Mouse (Mus musculus) gastrocnemius, adult 8-10 months (tissue): ENCODE measurements around the gene Rnpep. TPM values are rescaled to one million over a fixed set of nuclear protein-coding genes. Genes with fewer than 3 reads are reported as not detected.

Experiments
- total RNA-seq, 4 experiments: library from RNA; stranded (reverse); gene quantifications; 2 replicates each; pipeline ENCODE4 v1.2.4; 2022

Gene Rnpep
- total RNA-seq, 4 experiments from 2014 or later: 12.6 to 15.4 (median 13.5) TPM

Other genes starting within 250 kb of the Rnpep start
- under 1 TPM; 0.11 to 0.19 (median 0.17) TPM for gene Lgr6, start 178.8 kb downstream of the Rnpep start, total RNA-seq
- gene Ptpn7, start 151.4 kb downstream of the Rnpep start, total RNA-seq: under 1 TPM; 0.12 to 0.22 (median 0.15) TPM
- 10 to 100 TPM; 16.6 to 19.3 (median 18.0) TPM for gene Arl8a, start 137.3 kb downstream of the Rnpep start, total RNA-seq
- gene Gpr37l1, start 116.4 kb downstream of the Rnpep start, total RNA-seq: under 1 TPM; 0.15 to 0.36 (median 0.27) TPM
- 1 to 10 TPM in 1 of 4 experiments, under 1 TPM in 3; 0.20 to 1.2 (median 0.58) TPM for gene Elf3, start 25.5 kb downstream of the Rnpep start, total RNA-seq
- gene Timm17a, start 29.7 kb upstream of the Rnpep start, total RNA-seq: 100 to 1,000 TPM; 246 to 345 (median 298) TPM
- 1 to 10 TPM; 2.9 to 4.8 (median 3.5) TPM for gene Lmod1, start 40.7 kb upstream of the Rnpep start, total RNA-seq
- 100 to 1,000 TPM; 128 to 167 (median 156) TPM for gene Shisa4, start 91.2 kb upstream of the Rnpep start, total RNA-seq
- 10 to 100 TPM; 18.0 to 32.4 (median 26.0) TPM for gene Ipo9, start 146.4 kb upstream of the Rnpep start, total RNA-seq